Mouse (Mus musculus) left cerebral cortex, postnatal 14 days (tissue): ENCODE data around the gene Iqcf1. TPM values are rescaled to one million over a fixed set of nuclear protein-coding genes. Genes with fewer than 3 reads are reported as not detected.
A peak's percentile ranks its signal among the peaks of the same experiment; 100 is the strongest.

Experiments
- DNase-seq, 2 experiments: peaks; one replicate each; pipeline ENCODE4 v3.0.0; 2021 to 2022; ENCODE audit warnings: low spot score in 2 of 2, mixed read lengths in 1 of 2
- intact Hi-C: fragments of 180-260 bp; cut with DNase I; formaldehyde crosslinking; loops from one replicate; pipeline ENCODE4 v1.15.1; 2025
- total RNA-seq, 2 experiments: library from RNA; stranded (reverse); gene quantifications; 2 replicates each; pipeline ENCODE4 v1.2.3; 2021

Gene Iqcf1
- total RNA-seq, 2 experiments from 2014 or later = not detected

DNA sequence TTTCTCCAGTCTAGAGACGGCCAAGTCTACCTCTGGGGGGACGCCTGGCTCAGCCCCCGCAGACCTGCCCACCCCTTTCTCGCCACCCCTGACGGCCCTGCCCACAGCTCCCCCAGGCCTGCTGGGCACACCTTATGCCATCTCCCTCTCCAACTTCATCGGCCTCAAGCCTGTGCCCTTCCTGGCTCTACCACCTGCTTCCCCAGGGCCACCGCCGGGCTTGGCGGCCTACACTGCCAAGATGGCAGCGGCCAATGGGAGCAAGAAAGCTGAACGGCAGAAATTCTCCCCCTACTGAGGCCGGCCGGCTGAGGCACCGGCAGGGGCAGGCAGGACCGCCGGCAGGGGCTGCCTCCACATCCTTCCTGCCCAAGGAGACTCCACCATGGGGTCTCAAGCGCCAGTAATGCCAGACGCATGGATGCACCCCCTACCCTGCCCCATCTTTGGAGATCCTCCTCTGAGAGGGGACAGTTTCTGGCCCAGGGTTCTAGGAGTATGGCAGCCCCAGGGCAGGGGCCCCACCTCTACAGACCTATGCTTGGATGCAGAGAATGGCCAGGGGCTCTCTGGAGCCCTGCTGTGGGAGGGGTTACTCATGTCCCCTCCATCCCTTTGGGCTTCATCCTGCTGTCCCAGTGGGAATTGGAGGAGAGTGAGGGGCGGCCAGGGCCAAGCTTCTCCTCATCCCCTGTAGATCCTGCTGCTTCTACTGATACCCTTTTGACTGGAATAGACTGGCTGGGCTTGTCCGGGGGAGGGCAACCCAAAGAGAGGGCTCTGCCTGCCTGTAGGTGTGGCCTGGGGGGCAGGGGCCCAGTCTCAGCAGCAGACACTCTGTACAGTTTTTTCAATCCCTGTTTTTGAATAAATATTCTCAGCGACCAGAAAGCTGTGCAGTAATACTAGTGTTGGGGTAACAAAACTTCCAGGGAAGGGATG is 36.4 kb upstream of the Iqcf1 start:
- no peak for DNase-seq
- intact Hi-C loops = no loop called here

GRCm38 (mm10) chr9:106464751-106465541 is 34.8 kb upstream of the Iqcf1 start:
- intact Hi-C loops = no loop called here
- peak; percentile 74 to 76 for DNase-seq

DNA sequence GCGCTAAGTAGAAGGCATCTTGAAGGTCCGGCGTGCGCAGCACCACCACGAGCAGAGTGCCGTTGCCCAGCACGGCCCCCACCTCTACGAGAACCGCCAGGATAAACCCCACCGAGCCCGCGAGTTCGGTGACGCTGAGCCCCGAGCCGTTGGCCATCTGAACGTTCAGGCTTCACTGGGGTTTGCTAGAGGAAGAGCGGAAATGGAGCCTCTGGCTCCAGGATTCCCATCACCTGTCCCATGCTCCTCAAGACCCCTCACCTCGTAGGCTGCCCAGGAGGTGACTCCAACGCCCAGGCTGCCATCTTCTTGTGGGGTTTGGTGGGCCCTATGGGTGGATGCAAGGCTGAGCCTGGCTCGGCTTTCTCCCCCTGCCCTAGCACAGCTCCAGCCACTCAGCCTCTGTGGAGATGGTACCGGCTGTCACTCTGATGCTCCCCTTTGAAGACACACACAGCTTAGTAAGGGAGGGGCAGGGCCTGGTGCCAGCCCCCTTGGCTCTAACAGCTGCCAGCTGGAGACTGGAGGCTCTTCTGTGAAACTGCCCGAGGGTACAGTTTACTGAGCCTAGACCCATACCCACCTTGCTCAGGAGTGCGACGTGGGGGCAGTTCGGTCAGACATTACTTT is 34.1 kb upstream of the Iqcf1 start, which contains the start of gene Gpr62:
TSS of gene Gpr62 (minus strand) at position 368 of the 630 bp plus-strand sequence.
- DNase-seq = peak in 1 of 2 experiments; percentile 66
- intact Hi-C loops = no loop called here

- intact Hi-C loops = no loop called here
- no peak for DNase-seq
These were observed 33.0 kb upstream of the Iqcf1 start for GRCm38 (mm10) chr9:106466721-106467120.

DNA sequence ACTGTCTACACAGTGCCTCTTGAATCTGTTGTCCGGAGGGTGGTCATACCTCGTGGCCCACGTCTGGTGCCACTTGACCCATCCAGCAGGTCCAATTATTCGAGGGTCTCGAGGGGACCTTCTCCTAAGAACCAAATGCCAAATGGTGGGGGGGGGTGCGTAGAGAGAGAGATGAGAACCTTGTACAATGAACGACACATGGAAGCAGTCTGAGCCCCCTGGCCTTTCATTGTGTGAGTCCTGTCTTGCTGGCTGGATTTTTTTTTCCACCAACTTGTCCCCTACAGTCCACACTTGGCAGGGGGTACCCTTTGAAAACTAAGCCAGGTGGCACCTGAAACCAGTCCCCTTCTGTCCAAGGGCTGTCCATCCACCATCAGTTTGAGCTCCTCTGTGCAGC is 32.0 kb upstream of the Iqcf1 start:
- intact Hi-C loops = no loop called here
- DNase-seq = no peak

DNA sequence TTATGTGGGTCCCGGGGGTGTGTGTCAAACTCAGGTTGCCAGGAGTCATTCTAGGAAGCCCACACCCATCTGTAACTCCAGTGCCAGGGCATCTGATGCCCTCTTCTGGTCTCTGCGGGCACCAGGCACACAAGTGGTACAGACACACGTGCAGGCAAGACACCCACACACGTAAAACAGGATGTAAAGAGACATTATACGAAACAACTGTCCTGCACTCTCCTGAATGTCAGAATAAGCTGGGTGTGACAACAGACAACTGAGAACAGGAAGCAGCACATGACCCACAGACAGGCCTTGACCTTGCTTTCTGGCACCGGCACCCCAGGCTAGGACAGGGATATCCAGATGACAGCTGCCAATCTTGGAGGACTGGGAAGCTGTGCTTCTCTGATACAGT is 30.4 kb upstream of the Iqcf1 start:
- no peak for DNase-seq
- intact Hi-C loops = no loop called here

DNA sequence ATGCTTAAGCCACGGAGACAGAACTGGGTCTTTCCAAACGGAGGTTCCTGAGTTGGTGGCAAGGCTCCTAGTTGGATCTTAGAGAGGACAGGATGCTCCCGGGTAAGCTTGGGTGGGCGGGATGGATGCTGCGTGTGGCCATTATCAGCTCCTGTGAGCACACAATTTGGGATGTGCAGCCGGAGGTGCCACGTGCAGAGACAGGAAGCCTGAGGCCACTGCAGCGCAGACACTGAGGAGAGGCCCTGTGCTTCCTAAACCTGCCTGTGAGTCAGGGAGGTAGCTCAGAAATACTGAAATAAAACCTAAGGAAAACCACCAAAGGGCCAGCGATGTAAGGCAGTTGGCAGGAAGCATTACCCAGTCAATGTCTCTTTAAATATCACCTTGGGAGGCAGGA is 30.0 kb upstream of the Iqcf1 start:
- DNase-seq = no peak
- intact Hi-C loops = no loop called here

GRCm38 (mm10) chr9:106470991-106471750 is 28.6 kb upstream of the Iqcf1 start:
- intact Hi-C loops = no loop called here
- DNase-seq = no peak

- DNase-seq = peak in 1 of 2 experiments; percentile 68
- intact Hi-C loops = no loop called here
These were observed 27.9 kb upstream of the Iqcf1 start for GRCm38 (mm10) chr9:106471892-106472291.

- no peak for DNase-seq
- intact Hi-C loops = no loop called here
These were observed 27.4 kb upstream of the Iqcf1 start for GRCm38 (mm10) chr9:106472321-106472720.

DNA sequence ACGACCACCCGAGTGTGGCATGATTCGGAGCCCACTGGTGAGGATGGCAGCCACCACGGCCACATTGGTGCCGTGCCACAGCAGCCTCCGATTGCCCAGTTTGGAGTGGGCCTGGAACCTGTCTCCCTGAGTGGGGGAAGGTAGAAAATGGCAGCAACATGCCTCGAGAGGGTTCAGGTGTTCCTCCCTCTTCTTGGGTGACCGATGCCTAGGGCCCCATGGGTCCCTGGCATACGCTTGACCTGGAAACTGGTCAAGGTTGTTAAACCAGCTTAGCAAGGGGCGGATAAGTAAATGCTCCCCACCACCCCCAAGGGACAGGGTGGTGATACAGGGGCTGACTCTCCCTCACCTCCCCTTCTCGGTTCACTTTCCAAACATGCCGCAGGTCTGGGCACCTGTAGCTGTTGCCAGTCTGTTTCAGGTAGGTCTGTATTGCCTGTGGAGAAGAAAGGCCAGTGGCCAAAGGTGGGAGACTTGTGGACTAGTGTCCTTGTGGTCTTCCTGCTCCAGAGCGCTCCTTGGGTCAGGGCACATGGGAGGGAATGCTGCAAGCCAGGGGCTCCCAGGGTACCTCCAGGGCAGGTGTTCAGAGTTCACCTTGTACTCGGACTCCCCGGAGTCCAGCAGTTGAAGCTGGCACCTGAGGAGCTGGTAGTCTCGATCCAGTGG is 26.6 kb upstream of the Iqcf1 start:
- no peak for DNase-seq
- intact Hi-C loops = no loop called here

- intact Hi-C loops = no loop called here
- DNase-seq = no peak
These were observed 26.0 kb upstream of the Iqcf1 start for GRCm38 (mm10) chr9:106473753-106474105.

GRCm38 (mm10) chr9:106474456-106474855 is 25.3 kb upstream of the Iqcf1 start:
- DNase-seq = no peak
- intact Hi-C loops = no loop called here

DNA sequence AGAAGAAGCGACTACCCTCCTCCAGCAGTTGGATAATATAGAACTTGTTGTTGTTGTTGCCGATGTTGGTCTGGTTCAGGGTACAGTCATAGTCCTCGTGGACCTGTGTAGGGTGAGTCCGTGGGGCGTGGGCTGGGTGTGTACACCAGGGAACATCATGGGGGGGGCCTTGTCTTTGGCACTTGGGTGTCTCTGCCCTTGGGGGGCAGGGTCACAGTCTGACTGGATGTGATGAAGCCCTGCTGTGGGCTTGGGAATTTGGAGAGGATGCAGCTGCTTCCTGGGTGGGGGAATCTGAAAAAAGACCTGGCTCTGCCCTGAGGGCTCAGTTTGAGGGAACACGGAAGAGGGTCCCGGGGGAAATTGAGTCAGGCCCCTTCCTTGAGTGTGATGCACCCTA is 24.7 kb upstream of the Iqcf1 start:
- DNase-seq = peak in 1 of 2 experiments; percentile 1
- intact Hi-C loops = no loop called here

DNA sequence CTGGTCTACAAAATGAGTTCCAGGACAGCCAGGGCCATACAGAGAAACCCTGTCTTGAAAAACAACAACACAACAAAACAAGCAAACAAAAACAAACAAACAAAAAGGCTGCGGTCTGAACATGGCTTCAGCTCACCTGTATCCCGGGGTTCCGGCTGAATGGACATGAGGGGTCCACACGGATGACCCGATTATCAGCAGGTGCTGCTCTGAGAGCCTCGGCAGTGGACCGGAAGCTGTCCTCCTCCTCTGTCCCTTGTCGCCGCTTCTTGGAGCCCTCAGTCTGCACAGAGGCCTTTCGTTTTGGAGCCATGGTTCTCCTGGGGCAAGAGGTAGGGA is 24.1 kb upstream of the Iqcf1 start, which contains the start of gene Rrp9:
TSS of gene Rrp9 (plus strand) at position 301 of the 339 bp plus-strand sequence.
- intact Hi-C loops = loop anchor here (2.0 kb wide), 1 partner anchor 29 kb away; the partner anchor contains the start of genes Abhd14a and Abhd14b
- DNase-seq = no peak

DNA sequence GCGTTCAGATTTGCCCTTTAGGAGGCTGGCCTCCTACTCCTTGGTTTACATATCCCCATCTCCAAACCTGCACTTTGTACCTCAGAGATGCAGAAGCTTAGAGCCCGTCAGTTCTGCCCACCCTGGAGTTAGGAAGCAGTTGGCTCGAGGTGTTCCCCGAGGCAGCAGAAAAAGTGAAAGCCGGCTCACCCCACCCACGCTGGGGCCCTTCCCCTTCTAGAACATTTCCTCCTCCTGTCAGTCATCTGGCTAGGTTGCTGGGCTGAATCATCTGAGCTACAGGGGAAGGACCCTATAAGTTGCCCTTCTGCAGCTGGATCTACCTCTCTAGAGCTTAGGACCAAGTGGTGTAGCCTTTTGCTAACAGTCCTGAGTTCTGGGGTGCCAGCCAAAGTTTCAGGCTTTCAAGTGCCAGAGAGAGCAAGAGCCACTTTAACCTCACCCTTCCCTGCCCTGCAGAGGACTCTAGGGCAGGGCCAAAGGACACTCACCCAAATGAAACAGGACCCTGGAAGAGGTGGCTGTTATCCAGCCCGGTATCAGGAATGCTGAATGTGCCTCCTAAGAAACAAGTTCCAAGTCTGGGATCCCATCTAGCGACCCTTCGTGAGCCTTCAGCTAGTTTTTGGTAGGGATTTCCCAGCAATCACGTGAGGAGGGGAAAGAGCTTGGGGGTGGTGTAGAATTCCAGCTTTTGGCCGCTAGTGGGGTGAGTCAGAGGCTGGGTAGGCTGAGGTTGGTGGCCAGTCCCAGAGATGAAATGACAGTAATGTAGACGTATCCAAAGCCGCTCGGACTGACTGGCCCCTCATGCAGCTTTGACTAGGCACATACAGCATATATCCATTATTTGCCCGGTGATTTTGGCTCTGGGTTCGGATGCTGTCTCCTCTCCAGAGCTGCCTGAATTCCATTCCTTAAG is 23.5 kb upstream of the Iqcf1 start:
- intact Hi-C loops = loop anchor here (2.0 kb wide), 1 partner anchor 29 kb away; the partner anchor contains the start of genes Abhd14a and Abhd14b
- no peak for DNase-seq

GRCm38 (mm10) chr9:106476924-106477484 is 22.8 kb upstream of the Iqcf1 start, which contains the start of gene Parp3:
Gene Parp3, minus strand, starts transcription at chr9:106476949.
- intact Hi-C loops = loop anchor here (2.0 kb wide), 1 partner anchor 30 kb away; the partner anchor contains the start of genes Abhd14a and Abhd14b
- peak; percentile 99 to 100 for DNase-seq
